Mouse (Mus musculus) erythroblast, embryonic 14.5 days (primary cell): ENCODE results near the gene Igf1. TPM values are rescaled to one million over a fixed set of nuclear protein-coding genes. Genes with fewer than 3 reads are reported as not detected.

Experiments
- H3K27me3 ChIP-seq: 2 replicates; pipeline ENCODE4 v1.6.1; 2012; ENCODE audit warnings: inconsistent platforms; ENCODE audit not compliant: control insufficient read depth
- H3K36me3 ChIP-seq: 2 replicates; pipeline ENCODE4 v1.6.1; 2012; ENCODE audit warnings: mild to moderate bottlenecking, inconsistent platforms; ENCODE audit not compliant: control insufficient read depth
- H3K4me1 ChIP-seq: 2 replicates; pipeline ENCODE4 v1.6.1; 2012; ENCODE audit warnings: inconsistent platforms; ENCODE audit not compliant: control insufficient read depth
- H3K4me3 ChIP-seq: replicated peaks from 2 replicates; pipeline ENCODE3; 2012; ENCODE audit warnings: moderate library complexity, mild to moderate bottlenecking, inconsistent platforms
- H3K9me3 ChIP-seq: 2 replicates; pipeline ENCODE4 v1.6.1; 2012; ENCODE audit warnings: low read length, inconsistent platforms, mixed read lengths; ENCODE audit not compliant: control insufficient read depth
- GATA1 ChIP-seq: IDR thresholded peaks from 2 replicates; pipeline ENCODE4 v1.6.1; 2012; ENCODE audit warnings: low read length, inconsistent platforms, mixed read lengths
- TAL1 ChIP-seq: IDR thresholded peaks from 3 replicates; pipeline ENCODE4 v1.6.1; 2012; ENCODE audit warnings: low read length, inconsistent platforms, mixed read lengths
- polyA plus RNA-seq: library from polyadenylated mRNA; stranded (reverse); fragments of >175 nt; gene quantifications from 2 replicates; pipeline ENCODE4 v1.2.3, GENCODE M21; 2012

The Igf1 gene
- polyA plus RNA-seq, 1 experiment = 0.22 TPM

- Histone ChIP-seq H3K4me3 (no peak overlapping the region), H3K4me1 (no peaks in the 10 kb centered on the region), H3K36me3 (no peaks in the 10 kb centered on the region), H3K27me3 (no peaks in the 10 kb centered on the region), H3K9me3 (no peaks in the 10 kb centered on the region)
- no peak for TF ChIP-seq GATA1
- no peak for TF ChIP-seq TAL1
These were observed 113.5 kb downstream of the Igf1 start for GRCm38 (mm10) chr10:87971536-87971935.

GRCm38 (mm10) chr10:87973911-87974631, 116.0 kb downstream of the Igf1 start:
- Histone ChIP-seq H3K27me3 (no peaks in the 10 kb centered on the region), H3K4me3 (no peak overlapping the region)
- TF ChIP-seq TAL1 = no peak
- no peak for TF ChIP-seq GATA1

GRCm38 (mm10) chr10:87985375-87985774, 127.3 kb downstream of the Igf1 start:
- Histone ChIP-seq H3K4me3 (no peak overlapping the region), H3K27me3 (no peaks in the 10 kb centered on the region), H3K4me1 (no peaks in the 10 kb centered on the region), H3K36me3 (no peaks in the 10 kb centered on the region), H3K9me3 (no peaks in the 10 kb centered on the region)
- TF ChIP-seq GATA1 = no peak
- TF ChIP-seq TAL1 = no peak

More at GRCm38 (mm10) chr10:87973911-87974631, 116.0 kb downstream of the Igf1 start:
- H3K4me1 ChIP-seq = no peaks in the 10 kb centered on the region
- H3K36me3 ChIP-seq = no peaks in the 10 kb centered on the region
- H3K9me3 ChIP-seq = peaks cover 2% of the 10 kb centered on the region; the same call in 1 of the 2 replicates

DNA sequence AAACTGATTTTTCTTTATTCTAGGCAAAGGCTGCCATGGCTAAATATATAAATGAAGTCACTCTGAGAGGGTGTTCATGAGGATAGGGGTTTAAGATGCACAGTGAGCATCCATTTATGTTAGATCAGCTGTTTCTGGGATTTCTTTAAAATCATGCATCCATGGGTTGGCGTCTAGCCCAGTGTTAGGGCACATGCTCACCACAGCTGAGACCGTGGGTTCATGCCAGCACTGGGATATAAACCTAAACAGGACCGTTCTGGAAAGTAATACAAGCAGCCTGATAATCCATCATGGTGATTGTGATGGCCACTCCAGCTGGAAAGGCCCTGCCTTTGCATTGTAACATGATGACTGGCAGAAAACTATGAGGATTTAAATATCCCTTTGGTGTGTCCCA, 128.1 kb downstream of the Igf1 start:
- Histone ChIP-seq H3K4me3 (no peak overlapping the region), H3K9me3 (no peaks in the 10 kb centered on the region)
- TF ChIP-seq GATA1 (no peak), TAL1 (no peak)

More for the DNA sequence above, 128.1 kb downstream of the Igf1 start:
- H3K4me1 ChIP-seq = no peaks in the 10 kb centered on the region
- no peaks in the 10 kb centered on the region for H3K27me3 ChIP-seq
- no peaks in the 10 kb centered on the region for H3K36me3 ChIP-seq

Other genes starting within 250 kb of the Igf1 start
- gene Pmch, start 232.8 kb downstream of the Igf1 start, polyA plus RNA-seq = not detected in 2 replicates